Mouse (Mus musculus) heart, postnatal 4 days (tissue): ENCODE measurements at regions not wholly inside any gene's neighbourhood (a gene's known extent, or its start where the extent isn't known, plus 50 kb on each side); places are given as distances from the start of the nearest gene placed in this dataset.

Source experiments
- DNase-seq: peaks from one replicate; pipeline ENCODE4 v3.0.0; 2021

- no peak for DNase-seq
Observed at GRCm38 (mm10) chr13:35482340-35482739, 177.3 kb upstream of the Cdyl start.

GRCm38 (mm10) chr13:35486125-35486524, 173.5 kb upstream of the Cdyl start:
- peak; percentile 59 for DNase-seq

- no peak for DNase-seq
Observed at GRCm38 (mm10) chr13:35499776-35500175, 159.9 kb upstream of the Cdyl start.

GRCm38 (mm10) chr13:35500891-35501290, 158.7 kb upstream of the Cdyl start:
- DNase-seq, result no peak

GRCm38 (mm10) chr13:35501351-35502146, 158.1 kb upstream of the Cdyl start:
- peak; percentile 30 for DNase-seq

- DNase-seq, result no peak
Observed at GRCm38 (mm10) chr13:35502147-35502522, 157.5 kb upstream of the Cdyl start.

GRCm38 (mm10) chr13:35503362-35503821, 156.2 kb upstream of the Cdyl start:
- DNase-seq, result peak; percentile 79

- peak; percentile 47 for DNase-seq
Observed at GRCm38 (mm10) chr13:35507195-35507594, 152.4 kb upstream of the Cdyl start.

- no peak for DNase-seq
Observed at GRCm38 (mm10) chr13:35512029-35512507, 147.6 kb upstream of the Cdyl start.

GRCm38 (mm10) chr13:35513120-35513519, 146.5 kb upstream of the Cdyl start:
- DNase-seq, result no peak

GRCm38 (mm10) chr13:35515291-35515690, 144.3 kb upstream of the Cdyl start:
- no peak for DNase-seq

- DNase-seq, result no peak
Observed at GRCm38 (mm10) chr13:35517692-35518091, 141.9 kb upstream of the Cdyl start.

- DNase-seq, result no peak
Observed at GRCm38 (mm10) chr13:35522272-35522671, 137.4 kb upstream of the Cdyl start.

GRCm38 (mm10) chr13:35529577-35529976, 130.1 kb upstream of the Cdyl start:
- no peak for DNase-seq

GRCm38 (mm10) chr13:35537106-35537505, 122.5 kb upstream of the Cdyl start:
- no peak for DNase-seq

GRCm38 (mm10) chr13:35537936-35538335, 121.7 kb upstream of the Cdyl start:
- peak; percentile 69 for DNase-seq

GRCm38 (mm10) chr13:35540433-35540832, 119.2 kb upstream of the Cdyl start:
- no peak for DNase-seq

GRCm38 (mm10) chr13:35541053-35541452, 118.6 kb upstream of the Cdyl start:
- DNase-seq, result no peak

- no peak for DNase-seq
Observed at GRCm38 (mm10) chr13:35564006-35564405, 95.6 kb upstream of the Cdyl start.

- peak; percentile 75 for DNase-seq
Observed at GRCm38 (mm10) chr13:35581616-35582015, 78.0 kb upstream of the Cdyl start.

- DNase-seq, result no peak
Observed at GRCm38 (mm10) chr13:35598003-35598402, 61.6 kb upstream of the Cdyl start.

GRCm38 (mm10) chr13:35601560-35602135, 58.0 kb upstream of the Cdyl start:
- no peak for DNase-seq

- DNase-seq, result no peak
Observed at GRCm38 (mm10) chr13:35603080-35603479, 56.6 kb upstream of the Cdyl start.

GRCm38 (mm10) chr13:35604061-35604460, 55.6 kb upstream of the Cdyl start:
- peak; percentile 86 for DNase-seq
